Mouse (Mus musculus) 3134 (cell line): ENCODE data around the gene Hykk.

ENCODE experiments used
- DNase-seq: peaks from one replicate; pipeline ENCODE4 v3.0.0-alpha.2; 2011; ENCODE audit warnings: low spot score; ENCODE audit not compliant: insufficient read length; ENCODE audit errors: extremely low read depth

Hykk gene

GRCm38 (mm10) chr9:54969972-54970637 is 53.0 kb downstream of the Hykk start:
- no peak for DNase-seq

- no peak for DNase-seq
Observed at GRCm38 (mm10) chr9:54980674-54981073, 63.6 kb downstream of the Hykk start, which contains the start of gene Chrna5. Chrna5 (plus strand) TSS chr9:54980880.

DNA sequence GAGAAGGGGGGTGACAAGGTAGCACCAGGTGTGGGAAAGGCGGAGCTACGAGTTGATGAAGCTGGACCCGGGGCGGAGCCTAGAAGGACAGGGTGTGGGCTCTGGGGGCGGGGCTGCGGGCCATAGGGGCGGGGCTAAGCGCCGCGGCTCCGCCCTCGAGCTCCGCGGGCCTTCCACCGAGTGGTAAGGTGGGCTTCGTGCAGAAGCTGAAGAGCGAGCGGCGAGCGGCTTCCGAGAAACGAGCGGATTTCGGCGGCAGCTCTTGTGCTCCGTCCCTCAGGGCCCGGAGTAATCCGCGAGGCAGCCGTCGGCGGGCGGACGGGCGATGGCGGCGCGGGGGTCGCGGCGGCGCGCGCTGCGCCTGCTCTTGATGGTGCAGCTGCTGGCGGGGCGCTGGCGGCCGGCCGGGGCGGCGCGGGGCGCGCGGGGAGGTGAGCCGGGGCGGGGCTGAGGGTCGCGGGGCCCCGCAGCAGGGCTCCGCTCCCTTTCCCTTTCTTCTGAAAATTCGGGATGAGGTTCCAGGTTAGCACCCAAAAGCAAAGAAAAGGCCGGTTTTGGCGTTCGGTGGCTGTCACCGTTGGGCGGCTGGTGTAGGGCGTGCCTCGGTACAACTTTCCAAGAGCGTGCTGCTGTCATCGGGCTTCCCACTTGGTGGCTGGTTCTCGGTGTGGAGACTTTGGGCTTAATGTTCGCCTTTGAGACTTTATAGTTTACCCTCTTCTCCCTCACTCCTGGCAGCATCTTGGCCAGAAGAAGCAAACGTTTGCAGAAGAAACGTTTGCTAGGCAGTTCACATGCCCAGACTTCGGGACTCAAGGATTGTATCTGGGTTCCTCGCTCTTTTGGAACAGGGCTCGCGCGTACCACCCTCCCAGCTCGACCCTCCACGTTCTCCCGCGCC is 64.5 kb downstream of the Hykk start:
- no peak for DNase-seq

- no peak for DNase-seq
Observed at GRCm38 (mm10) chr9:54982401-54982800, 65.3 kb downstream of the Hykk start.

DNA sequence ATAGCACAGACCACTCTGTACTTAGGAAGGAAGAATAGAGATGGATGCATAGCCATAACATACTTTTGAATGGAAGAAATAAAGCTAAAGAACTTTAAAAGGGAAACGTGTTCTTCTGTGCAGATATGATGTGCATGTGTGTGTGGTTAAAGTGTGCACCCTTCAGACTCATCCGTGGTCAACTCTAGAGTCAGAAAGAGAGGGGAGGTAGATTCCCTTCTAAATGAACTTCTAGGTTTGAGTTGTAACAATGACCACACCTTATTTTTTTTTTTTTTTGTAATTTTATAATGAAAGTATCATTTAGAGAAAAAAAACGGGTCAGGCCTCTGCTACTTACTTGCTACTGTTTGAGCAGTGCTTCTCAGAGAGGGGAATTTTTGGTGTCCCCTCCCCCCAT is 73.3 kb downstream of the Hykk start:
- no peak for DNase-seq

DNA sequence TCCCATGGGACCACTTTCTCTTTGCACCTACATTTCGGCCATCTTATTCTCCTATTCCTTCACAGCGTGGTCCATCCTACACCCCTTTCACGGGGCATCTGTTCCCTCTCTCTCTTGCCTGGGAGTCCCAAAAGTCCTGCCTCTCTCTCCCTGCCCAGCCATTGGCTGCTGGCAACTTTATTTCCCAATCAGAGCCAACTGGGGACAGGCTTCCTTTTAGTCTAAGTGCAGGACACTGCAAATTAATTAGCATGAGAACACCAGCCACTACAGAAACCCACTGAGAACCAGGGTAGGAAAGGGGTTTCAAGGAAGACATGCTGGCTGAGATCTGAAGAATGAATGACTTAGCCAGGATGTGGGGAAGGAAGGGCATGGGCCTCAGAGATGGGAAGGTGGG is 77.3 kb downstream of the Hykk start:
- DNase-seq, result no peak

DNA sequence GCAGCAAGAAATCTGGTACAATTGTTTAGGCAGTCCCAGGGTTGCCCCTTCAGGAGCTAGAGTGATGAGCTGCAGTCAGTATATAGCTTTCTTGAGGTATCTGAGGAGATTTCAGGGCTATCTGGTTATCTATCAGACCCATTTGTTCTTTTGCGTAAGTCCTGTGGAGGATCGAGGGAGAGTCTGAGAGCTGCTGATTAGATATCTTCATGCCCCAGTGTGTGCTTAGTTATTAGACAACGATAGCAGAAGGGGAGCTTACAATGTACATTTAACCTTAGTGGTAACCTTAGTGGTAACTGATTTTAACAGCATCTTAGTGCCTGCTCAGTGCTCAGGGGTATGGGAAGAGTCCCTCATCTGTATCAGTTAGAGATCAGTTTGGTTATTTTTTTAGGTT is 78.6 kb downstream of the Hykk start:
- DNase-seq, result no peak
